Mouse (Mus musculus) hindbrain, postnatal 0 days (tissue): ENCODE results near the gene Prpf18. TPM values are rescaled to one million over a fixed set of nuclear protein-coding genes. Genes with fewer than 3 reads are reported as not detected.
"Not testable (repeated sequence)": the region's sequence is repeated elsewhere in the genome, so short reads cannot be mapped to it uniquely, and the experiment has no call there.

Source experiments
- ATAC-seq: fragments of 200-750 bp; cut with Nextera tagmentation; 2 replicates; pipeline ENCODE4 v1.8.0; 2017; ENCODE audit warnings: mild to moderate bottlenecking, moderate TSS enrichment, moderate library complexity
- DNase-seq: peaks from one replicate; pipeline ENCODE4 v3.0.0-alpha.2; 2015; ENCODE audit warnings: low spot score
- H3K27ac ChIP-seq: fragments of 300-500 bp; sonication (generic); 2 replicates; pipeline ENCODE4 v1.5.1; 2014; ENCODE audit warnings: mild to moderate bottlenecking
- H3K27me3 ChIP-seq: fragments of 300-500 bp; sonication (generic); 2 replicates; pipeline ENCODE4 v1.6.1; 2014; ENCODE audit warnings: low read length, mixed read lengths; ENCODE audit not compliant: insufficient read depth
- H3K36me3 ChIP-seq: fragments of 300-500 bp; sonication (generic); 2 replicates; pipeline ENCODE4 v1.6.1; 2014; ENCODE audit warnings: low read length, mixed read lengths; ENCODE audit not compliant: insufficient read depth
- H3K4me1 ChIP-seq: fragments of 300-500 bp; sonication (generic); 2 replicates; pipeline ENCODE4 v1.6.1; 2014; ENCODE audit warnings: antibody characterized with exemption, low read length, mixed read lengths; ENCODE audit not compliant: insufficient read depth
- H3K4me2 ChIP-seq: fragments of 300-500 bp; sonication (generic); 2 replicates; pipeline ENCODE4 v1.6.1; 2014; ENCODE audit warnings: low read depth, mild to moderate bottlenecking, low read length, moderate library complexity, mixed read lengths
- H3K4me3 ChIP-seq: fragments of 300-500 bp; sonication (generic); 2 replicates; pipeline ENCODE4 v1.5.1; 2014; ENCODE audit warnings: low read length
- H3K9ac ChIP-seq: fragments of 300-500 bp; sonication (generic); replicated peaks from 2 replicates; pipeline ENCODE4 v1.6.1; 2014; ENCODE audit warnings: mild to moderate bottlenecking, low read length, moderate library complexity, mixed read lengths
- H3K9me3 ChIP-seq: fragments of 300-500 bp; sonication (generic); 2 replicates; pipeline ENCODE4 v1.6.1; 2016; ENCODE audit warnings: low read length, mixed read lengths
- CTCF ChIP-seq: IDR thresholded peaks from 2 replicates; pipeline ENCODE4 v1.5.1; 2016; ENCODE audit warnings: antibody characterized with exemption, control low read depth, low read depth
- WGBS: fragments of 180-500 bp; shearing (Covaris S2); extraction: QIAGEN DNeasy Blood & Tissue Kit; methylation state at CpG from one replicate; pipeline ENCODE4 v1.1.7; 2014; 5-methylcytosine and 5-hydroxymethylcytosine counted together
- polyA plus RNA-seq: library from polyadenylated mRNA; unstranded; fragments of >200 nt; fragmentation: Nextera tagmentation; extraction: Ambion mirVana; gene quantifications from 2 replicates; pipeline ENCODE4 v1.2.1, GENCODE M21; 2015
- total RNA-seq: library from RNA; depleted of rRNA; stranded (reverse); fragments of >200 nt; gene quantifications from 2 replicates; pipeline ENCODE4 v1.2.3, GENCODE M21; 2014

Prpf18 gene
- total and polyA plus RNA-seq, 2 experiments from 2014 or later, result 26.7 to 27.1 TPM

DNA sequence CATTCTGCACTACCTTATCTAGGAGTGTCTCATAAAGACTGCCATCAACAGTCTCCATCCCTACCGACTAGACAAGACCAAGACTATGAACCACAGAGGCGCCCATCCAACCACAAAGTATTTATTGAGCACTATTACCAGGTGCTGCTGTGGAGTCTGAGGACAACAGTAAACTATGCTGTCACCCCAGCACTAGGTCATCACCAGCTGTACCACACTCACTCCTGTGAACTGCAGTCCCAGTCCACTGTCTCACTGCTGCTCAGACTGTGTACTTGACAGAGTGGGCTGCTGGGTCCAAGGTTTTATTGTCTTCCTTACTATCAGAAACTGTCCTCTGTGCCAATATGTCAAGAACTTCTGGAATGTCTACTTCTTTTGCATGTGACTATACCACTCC is 23.0 kb downstream of the Prpf18 start:
- no peaks in the 10 kb centered on the region for H3K9me3 ChIP-seq
- no peaks in the 10 kb centered on the region for H3K4me1 ChIP-seq
- no peak overlapping the region for H3K4me3 ChIP-seq
- H3K4me2 ChIP-seq, result no peak overlapping the region
- DNase-seq (no peak), ATAC-seq (no peak)
- H3K27ac ChIP-seq, result no peak overlapping the region
- no peak overlapping the region for H3K9ac ChIP-seq
- 94% methylated on average over 2 of the region's 2 CpGs for WGBS
- peaks cover 21% of the 10 kb centered on the region; the same call in 1 of the 2 replicates for H3K36me3 ChIP-seq
- no peak for TF ChIP-seq CTCF
- H3K27me3 ChIP-seq, result no peaks in the 10 kb centered on the region

DNA sequence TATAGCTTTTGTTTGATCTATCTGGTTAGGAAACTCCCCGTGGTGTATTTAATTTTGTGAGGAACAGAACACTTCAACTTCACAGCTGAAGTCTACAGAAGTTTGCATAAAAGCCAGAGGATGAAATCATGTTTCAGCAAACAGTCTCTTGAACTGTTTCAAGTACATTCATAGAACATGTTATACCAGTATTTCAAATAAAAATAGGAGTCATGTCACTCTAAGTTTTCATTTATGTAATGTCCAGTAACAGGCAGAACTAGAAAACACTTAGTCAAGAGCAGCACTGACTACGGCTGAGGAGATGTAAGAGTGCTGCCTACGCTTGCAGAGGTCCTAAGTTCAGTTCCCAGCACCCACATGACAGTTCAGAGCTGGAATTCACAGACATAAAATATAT is 25.0 kb downstream of the Prpf18 start:
- peaks cover 16% of the 10 kb centered on the region for H3K36me3 ChIP-seq
- no peak for DNase-seq
- no peak overlapping the region for H3K4me3 ChIP-seq
- ATAC-seq, result no peak
- no peaks in the 10 kb centered on the region for H3K4me1 ChIP-seq
- 96% methylated on average over 3 of the region's 3 CpGs for WGBS
- H3K4me2 ChIP-seq, result no peak overlapping the region
- no peak overlapping the region for H3K27ac ChIP-seq
- TF ChIP-seq CTCF, result no peak
- no peak overlapping the region for H3K9ac ChIP-seq
- no peaks in the 10 kb centered on the region for H3K9me3 ChIP-seq
- no peaks in the 10 kb centered on the region for H3K27me3 ChIP-seq

DNA sequence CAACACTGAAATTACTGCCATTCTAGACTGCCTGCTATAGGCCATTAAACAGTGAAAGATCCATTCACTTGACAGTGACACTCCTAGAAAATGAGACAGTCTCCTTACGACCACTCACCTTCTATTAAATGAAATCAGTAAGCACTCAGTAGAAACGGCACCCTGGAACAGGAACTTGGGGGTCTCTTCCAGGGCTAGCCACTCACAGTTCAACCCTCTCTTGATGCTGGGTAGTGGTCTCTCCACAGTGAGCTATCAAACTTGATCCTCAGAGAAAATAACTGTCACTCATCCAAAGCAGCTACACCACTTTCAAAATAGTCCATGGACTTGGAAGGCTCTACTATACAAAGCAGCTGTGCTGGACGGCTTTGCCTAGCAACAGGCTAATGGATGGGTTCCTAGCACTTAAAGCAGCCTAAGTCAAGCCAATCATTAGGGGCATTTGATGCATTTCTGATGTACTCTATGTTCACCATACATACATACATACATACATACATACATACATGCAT is 30.4 kb downstream of the Prpf18 start:
- peaks cover 15% of the 10 kb centered on the region for H3K36me3 ChIP-seq
- no peak overlapping the region for H3K27ac ChIP-seq
- ATAC-seq (peak; percentile 45; the same call in 1 of the 2 replicates), DNase-seq (no peak)
- no peak overlapping the region for H3K4me2 ChIP-seq
- WGBS, result 62% methylated on average over 3 of the region's 3 CpGs
- H3K4me3 ChIP-seq, result no peak overlapping the region
- TF ChIP-seq CTCF, result no peak
- H3K9ac ChIP-seq, result no peak overlapping the region
- H3K9me3 ChIP-seq, result no peaks in the 10 kb centered on the region
- no peaks in the 10 kb centered on the region for H3K4me1 ChIP-seq
- H3K27me3 ChIP-seq, result no peaks in the 10 kb centered on the region

DNA sequence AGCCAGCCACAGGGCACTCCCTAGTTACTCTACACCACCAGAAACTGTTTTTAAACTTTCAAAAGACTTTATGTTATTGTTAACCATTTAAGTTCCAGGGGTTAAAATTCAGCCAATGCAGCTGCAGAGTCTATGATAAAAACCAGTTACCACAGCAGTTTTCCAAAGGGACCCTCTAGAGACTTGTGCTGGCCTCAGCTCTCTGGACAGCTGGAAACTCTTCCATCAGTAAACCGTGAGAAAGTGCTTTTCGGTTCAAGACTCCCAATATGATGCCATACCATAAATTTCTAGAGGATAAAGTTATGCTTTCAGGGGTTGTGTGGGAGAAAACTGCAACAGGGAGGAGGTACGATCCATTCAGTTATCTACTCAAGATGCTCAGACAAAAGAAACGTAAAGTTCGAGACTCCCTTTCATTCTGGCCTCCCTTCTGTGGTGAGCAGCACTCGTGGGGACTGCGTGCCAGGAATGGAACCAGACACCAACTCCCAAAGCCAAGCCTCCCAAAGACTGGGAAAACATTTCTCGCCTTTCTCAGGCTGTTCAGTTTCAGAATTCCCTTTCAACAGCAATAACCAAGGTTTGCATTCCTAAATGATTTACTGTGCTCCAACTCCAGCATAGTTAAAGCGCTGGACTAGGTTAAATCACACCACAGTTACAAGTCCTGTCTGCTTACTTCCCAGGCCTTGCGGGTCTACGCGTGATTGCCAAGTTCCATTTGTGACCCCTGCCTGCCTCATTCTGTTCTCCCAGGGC is 31.1 kb downstream of the Prpf18 start:
- H3K9me3 ChIP-seq, result no peaks in the 10 kb centered on the region
- H3K36me3 ChIP-seq, result peaks cover 15% of the 10 kb centered on the region
- no peak for ATAC-seq
- H3K27me3 ChIP-seq, result no peaks in the 10 kb centered on the region
- H3K27ac ChIP-seq, result no peak overlapping the region
- DNase-seq, result no peak
- no peak overlapping the region for H3K4me2 ChIP-seq
- no peak for TF ChIP-seq CTCF
- H3K4me1 ChIP-seq, result no peaks in the 10 kb centered on the region
- WGBS, result 70% methylated on average over 12 of the region's 12 CpGs
- H3K4me3 ChIP-seq, result no peak overlapping the region
- no peak overlapping the region for H3K9ac ChIP-seq

DNA sequence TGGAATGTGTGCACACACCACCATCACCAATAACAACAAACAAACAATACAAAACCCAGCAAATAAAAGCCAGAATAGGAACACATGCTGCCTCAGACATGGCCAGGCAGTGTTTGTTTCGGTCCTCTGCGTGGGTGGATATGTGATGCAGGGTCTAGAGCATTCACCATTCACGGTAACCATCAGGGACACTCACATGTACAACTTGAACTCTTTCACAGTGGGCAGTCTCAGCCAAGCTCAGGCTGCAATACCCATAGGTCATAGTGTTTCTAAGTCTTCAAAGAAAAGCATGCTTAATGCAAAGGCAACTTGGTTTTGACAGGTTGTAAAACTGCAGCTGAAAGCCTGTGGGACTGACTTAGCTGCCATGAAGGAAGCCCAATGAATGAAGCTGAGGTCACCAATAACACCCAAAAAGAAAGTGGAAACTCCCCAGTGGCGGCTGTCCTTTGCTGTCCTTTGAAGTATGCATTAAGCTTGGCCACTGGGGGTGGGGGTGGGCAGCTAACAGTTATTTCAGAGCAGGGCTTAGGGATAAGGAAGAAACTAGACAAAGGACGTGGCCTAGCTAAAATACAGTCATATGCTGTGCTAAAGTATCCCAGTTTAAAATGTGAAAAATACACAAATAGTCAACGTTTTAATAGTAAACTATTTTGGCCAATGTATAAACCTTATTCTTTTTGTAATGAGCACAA is 31.9 kb downstream of the Prpf18 start:
- Histone ChIP-seq H3K9ac (no peak overlapping the region), H3K9me3 (no peaks in the 10 kb centered on the region), H3K36me3 (peaks cover 15% of the 10 kb centered on the region), H3K4me1 (no peaks in the 10 kb centered on the region), H3K4me3 (no peak overlapping the region), H3K4me2 (no peak overlapping the region), H3K27ac (no peak overlapping the region), H3K27me3 (no peaks in the 10 kb centered on the region)
- 59% methylated on average over 6 of the region's 6 CpGs for WGBS
- ATAC-seq (no peak), DNase-seq (no peak)
- no peak for TF ChIP-seq CTCF

DNA sequence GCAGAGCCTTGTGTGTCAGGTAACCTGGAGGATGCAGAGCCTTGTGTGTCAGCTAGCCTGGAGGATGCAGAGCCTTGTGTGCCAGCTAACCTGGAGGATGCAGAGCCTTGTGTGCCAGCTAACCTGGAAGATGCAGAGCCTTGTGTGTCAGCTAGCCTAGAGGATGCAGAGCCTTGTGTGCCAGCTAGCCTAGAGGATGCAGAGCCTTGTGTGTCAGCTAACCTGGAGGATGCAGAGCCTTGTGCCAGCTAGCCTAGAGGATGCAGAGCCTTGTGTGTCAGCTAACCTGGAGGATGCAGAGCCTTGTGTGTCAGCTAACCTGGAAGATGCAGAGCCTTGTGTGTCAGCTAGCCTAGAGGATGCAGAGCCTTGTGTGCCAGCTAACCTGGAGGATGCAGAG is 32.8 kb downstream of the Prpf18 start:
- not testable (repeated sequence) for H3K4me1 ChIP-seq, H3K4me3 ChIP-seq, H3K27ac ChIP-seq, H3K27me3 ChIP-seq, ATAC-seq, DNase-seq, H3K9me3 ChIP-seq, H3K4me2 ChIP-seq, H3K9ac ChIP-seq
- H3K36me3 ChIP-seq, result peaks cover 12% of the 10 kb centered on the region

DNA sequence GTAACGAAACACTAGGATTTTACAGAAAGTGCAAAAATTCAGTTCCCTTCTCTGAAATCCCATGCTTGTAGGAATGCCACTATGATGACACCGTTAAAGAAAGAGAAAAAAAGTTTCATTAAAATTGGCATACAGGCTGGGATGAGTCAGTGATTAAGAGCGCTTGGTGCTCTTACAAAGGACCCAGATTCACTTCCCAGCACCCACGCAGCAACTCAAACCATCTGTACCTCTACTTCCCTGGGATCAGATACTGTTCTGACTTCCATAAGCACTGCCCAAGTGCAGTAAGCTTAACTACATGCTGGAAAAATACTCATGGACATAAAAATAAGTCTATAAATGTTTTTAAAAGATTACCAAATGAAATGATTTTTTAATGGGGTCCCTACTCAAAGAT is 34.9 kb downstream of the Prpf18 start:
- Histone ChIP-seq H3K4me2 (no peak overlapping the region), H3K27ac (no peak overlapping the region), H3K9me3 (no peaks in the 10 kb centered on the region), H3K4me3 (no peak overlapping the region), H3K4me1 (no peaks in the 10 kb centered on the region), H3K36me3 (peaks cover 18% of the 10 kb centered on the region), H3K27me3 (no peaks in the 10 kb centered on the region), H3K9ac (no peak overlapping the region)
- DNase-seq (no peak), ATAC-seq (no peak)
- no peak for TF ChIP-seq CTCF
- WGBS, result 88% methylated on average over 4 of the region's 4 CpGs
